ENCODE assay signal across 17 mouse cellular contexts in the genomic region with DNA sequence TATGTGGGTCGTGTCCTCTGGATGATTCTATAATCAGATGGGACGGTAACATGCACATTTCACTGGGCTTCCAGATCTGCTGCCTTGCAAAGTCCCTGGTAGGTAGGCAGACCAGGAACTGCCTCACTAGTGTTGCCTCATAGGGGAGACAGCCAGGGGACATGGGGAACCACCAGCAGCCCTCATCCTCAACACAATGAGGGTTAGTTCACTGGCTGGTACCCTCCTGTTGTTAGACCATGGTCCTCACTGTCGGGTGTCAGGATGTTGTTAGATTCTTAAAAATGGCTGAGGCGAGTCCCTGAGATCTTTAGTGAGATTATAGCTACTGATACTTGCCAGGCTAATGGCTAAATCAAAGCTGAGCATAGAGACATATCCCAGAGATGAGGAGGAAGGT. TPM values are rescaled to one million over a fixed set of nuclear protein-coding genes. Genes with fewer than 3 reads are reported as not detected.
DNase-seq lines count a peak whose midpoint lies in the region; ATAC-seq and TF ChIP-seq lines count a peak whose summit lies in the region.
"Had no signal": no experiment of that assay in that cellular context is flagged by ENCODE, and none has a peak within 500 bp of the region (broad histone marks: within the 10 kb centered on the region; RNA-seq: fewer than 3 reads in every experiment).

No protein-coding gene starts in this region.

- no peak overlapping the region for H3K4me2 ChIP-seq in stomach, embryonic 16.5 days (ENCODE audit: low read depth, low read length)
- H3K4me2 ChIP-seq in stomach, postnatal 0 days (replicated peaks; ENCODE audit: low read depth): no peak overlapping the region
- no peak overlapping the region for H3K4me2 ChIP-seq in limb, embryonic 15.5 days
- H3K4me2 ChIP-seq: embryonic facial prominence, embryonic 15.5 days; forebrain, embryonic 15.5 days; heart, embryonic 12.5 days had no signal

- TF ChIP-seq EP300 in stomach, postnatal 0 days (optimal IDR thresholded peaks at IDR 0.05): no peak

- WGBS in stomach, embryonic 16.5 days: 60% methylated on average over 4 of the region's 4 CpGs
- 61% methylated on average over 4 of the region's 4 CpGs for WGBS in stomach, postnatal 0 days
- WGBS in limb, embryonic 15.5 days: 62% methylated on average over 4 of the region's 4 CpGs

- no peak overlapping the region for H3K27ac ChIP-seq in stomach, embryonic 16.5 days (ENCODE audit: low read length)
- no peak overlapping the region for H3K27ac ChIP-seq in stomach, postnatal 0 days (replicated peaks)
- H3K27ac ChIP-seq in limb, embryonic 15.5 days: peak overlapping the region; percentile 47
- H3K27ac ChIP-seq: forebrain, embryonic 15.5 days had no signal

- peaks cover 24% of the 10 kb centered on the region for H3K4me1 ChIP-seq in stomach, embryonic 16.5 days (ENCODE audit: control insufficient read depth, insufficient read depth, low read length)
- H3K4me1 ChIP-seq in stomach, postnatal 0 days (replicated peaks; ENCODE audit: control insufficient read depth, insufficient read depth): peaks cover 6% of the 10 kb centered on the region; the same call in 1 of the 2 replicates
- peaks cover 35% of the 10 kb centered on the region for H3K4me1 ChIP-seq in limb, embryonic 15.5 days

- H3K9ac ChIP-seq in stomach, embryonic 16.5 days (ENCODE audit: low read length): 0 out of 2 replicates have a peak overlapping the region, but pooled peaks have one; percentile 11
- no peak overlapping the region for H3K9ac ChIP-seq in stomach, postnatal 0 days (ENCODE audit: low read length)
- no peak overlapping the region for H3K9ac ChIP-seq in limb, embryonic 15.5 days
- H3K9ac ChIP-seq: forebrain, embryonic 15.5 days; heart, embryonic 12.5 days had no signal

- ATAC-seq in stomach, embryonic 16.5 days (ENCODE audit: insufficient read depth, low FRiP score): no peak
- ATAC-seq in stomach, postnatal 0 days (ENCODE audit: low FRiP score, low TSS enrichment): no peak
- no peak for ATAC-seq in limb, embryonic 15.5 days (ENCODE audit: insufficient number of reproducible peaks, low FRiP score, low TSS enrichment, low read depth)
- ATAC-seq in erythroblast, adult 5-6 weeks (replicated peaks; ENCODE audit: low FRiP score, poor library complexity, severe bottlenecking): no peak
- ATAC-seq: forebrain, embryonic 15.5 days; inflammation-experienced regulatory T-cells, adult 6 months had no signal

- no peak overlapping the region for H3K4me3 ChIP-seq in stomach, embryonic 16.5 days (replicated peaks; ENCODE audit: low read length)
- H3K4me3 ChIP-seq in stomach, postnatal 0 days (ENCODE audit: low read depth, low read length): no peak overlapping the region
- no peak overlapping the region for H3K4me3 ChIP-seq in limb, embryonic 15.5 days
- H3K4me3 ChIP-seq: embryonic facial prominence, embryonic 15.5 days; forebrain, embryonic 15.5 days; heart, embryonic 12.5 days had no signal

- DNase-seq in heart, adult 11 months: peak; percentile 90
- no peak for DNase-seq in heart, postnatal 36 days
- DNase-seq in stomach, postnatal 0 days (ENCODE audit: low spot score): no peak
- DNase-seq: adrenal gland, adult 8-10 months; adrenal gland, postnatal 36 days; cerebellum, adult 11 months; cerebellum, adult 8-10 months; cerebellum, postnatal 14 days; embryo, embryonic 11 days; gastrocnemius, postnatal 14 days had no signal

- no peaks in the 10 kb centered on the region for H3K36me3 ChIP-seq in stomach, embryonic 16.5 days (ENCODE audit: control insufficient read depth, insufficient read depth, low read length)
- H3K36me3 ChIP-seq in stomach, postnatal 0 days (ENCODE audit: control insufficient read depth, insufficient read depth, low read length): no peaks in the 10 kb centered on the region
- H3K36me3 ChIP-seq in limb, embryonic 15.5 days: no peaks in the 10 kb centered on the region
- H3K36me3 ChIP-seq: embryonic facial prominence, embryonic 15.5 days; forebrain, embryonic 15.5 days; heart, embryonic 12.5 days had no signal

- no peaks in the 10 kb centered on the region for H3K9me3 ChIP-seq in stomach, embryonic 16.5 days (replicated peaks; ENCODE audit: control insufficient read depth, low read length)
- H3K9me3 ChIP-seq in stomach, postnatal 0 days (ENCODE audit: control insufficient read depth, low read length): no peaks in the 10 kb centered on the region
- H3K9me3 ChIP-seq in limb, embryonic 15.5 days: no peaks in the 10 kb centered on the region
- H3K9me3 ChIP-seq: embryonic facial prominence, embryonic 15.5 days; forebrain, embryonic 15.5 days; heart, embryonic 12.5 days had no signal

- no peaks in the 10 kb centered on the region; the same call in 1 of the 2 replicates for H3K27me3 ChIP-seq in stomach, embryonic 16.5 days (ENCODE audit: control insufficient read depth, insufficient read depth, low read length)
- H3K27me3 ChIP-seq in stomach, postnatal 0 days (ENCODE audit: control insufficient read depth, insufficient read depth, low read length): no peaks in the 10 kb centered on the region
- H3K27me3 ChIP-seq in limb, embryonic 15.5 days: peaks cover 5% of the 10 kb centered on the region; the same call in 1 of the 2 replicates
- H3K27me3 ChIP-seq: embryonic facial prominence, embryonic 15.5 days had no signal

- intact Hi-C loops in heart, postnatal 36 days (cut with DNase I): loop anchor here (2.0 to 5.0 kb wide), 5 partner anchors 24 to 329 kb away; no protein-coding TSS in a partner anchor

- TF ChIP-seq CTCF in stomach, postnatal 0 days (IDR thresholded peaks at IDR 0.05; ENCODE audit: low read depth): no peak

RNA-seq across cellular contexts. Expression of a gene that starts 54.6 kb away (rescaled TPM):
- 100 to 1,000 TPM; 107 to 114 TPM for total RNA-seq in heart, postnatal 36 days (2021)
- 5.4 and 6.9 TPM in 2 replicates for polyA plus RNA-seq in stomach, embryonic 16.5 days (2015; fragmentation: Nextera tagmentation; extraction: Ambion mirVana)
- polyA plus RNA-seq in stomach, postnatal 0 days (2015; fragmentation: Nextera tagmentation; extraction: Ambion mirVana): 7.8 and 9.5 TPM in 2 replicates
- polyA plus RNA-seq in limb, embryonic 15.5 days (2015; fragmentation: Nextera tagmentation; extraction: Ambion mirVana): 7.9 and 11.3 TPM in 2 replicates
- total RNA-seq in erythroblast, adult 5-6 weeks (2015; ENCODE audit: low replicate concordance): 16.1 and 16.7 TPM in 2 replicates
- 20.7 and 26.9 TPM in 2 replicates for total RNA-seq in erythroblast, adult 5-6 weeks (2017; ENCODE audit: low replicate concordance)
